Mouse (Mus musculus): ENCODE measurements at regions not wholly inside any gene's neighbourhood (a gene's known extent, or its start where the extent isn't known, plus 50 kb on each side); places are given as distances from the start of the nearest gene placed in this dataset.
"Not testable (repeated sequence)": the region's sequence is repeated elsewhere in the genome, so short reads cannot be mapped to it uniquely, and the experiment has no call there.

DNA sequence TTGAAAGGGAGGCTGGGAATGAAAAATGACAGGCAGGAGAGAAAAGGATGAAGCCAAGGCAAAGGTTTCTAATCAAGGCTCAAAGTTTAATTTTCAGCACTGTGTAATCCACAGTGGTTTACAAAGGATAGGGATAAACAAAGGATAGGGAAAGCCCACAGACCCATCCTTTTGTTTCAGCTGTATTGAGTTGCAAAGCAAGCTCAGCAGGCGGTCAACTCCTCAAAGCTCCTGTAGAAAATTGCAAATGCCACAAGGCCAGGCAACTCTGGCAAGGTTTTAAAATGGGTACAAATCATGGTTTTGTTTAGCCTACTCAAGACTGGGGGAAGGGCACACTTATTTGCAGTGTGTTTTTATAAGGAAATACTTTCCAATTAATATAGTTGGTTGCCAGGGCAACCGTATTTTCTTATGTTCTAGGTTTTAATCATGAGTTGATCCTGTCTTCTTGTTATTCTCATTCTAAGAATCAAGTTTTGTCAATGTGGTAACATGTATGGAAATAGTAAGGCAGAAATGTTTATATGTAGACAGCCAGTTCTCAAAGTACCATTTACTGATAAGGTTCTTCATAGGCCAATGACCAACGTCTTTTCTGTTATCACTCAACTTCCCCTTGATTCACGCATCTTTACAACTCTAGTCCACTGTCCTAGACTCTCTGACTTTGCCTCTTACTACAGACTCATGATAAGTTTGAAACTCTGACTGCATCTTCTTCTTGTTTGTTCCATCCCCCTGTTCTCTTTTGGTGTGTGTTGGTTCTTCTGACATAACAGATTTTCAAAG, 159.8 kb upstream of the Arrdc3 start:
- 44% methylated on average over 4 of the region's 4 CpGs for WGBS (ENCODE audit: insufficient replicate concordance)
- no peaks in the 10 kb centered on the region for H3K27me3 ChIP-seq (ENCODE audit: control insufficient read depth, insufficient read depth, low read length)
- no peak for TF ChIP-seq CTCF (IDR thresholded peaks at IDR 0.05; ENCODE audit: low read depth)
- TF ChIP-seq EP300 (IDR thresholded peaks at IDR 0.05; ENCODE audit: low read depth) = no peak
- H3K27ac ChIP-seq = no peak overlapping the region
- no peaks in the 10 kb centered on the region for H3K9me3 ChIP-seq (ENCODE audit: control insufficient read depth, low read length)
- H3K9ac ChIP-seq (replicated peaks) = no peak overlapping the region
- no peak overlapping the region for H3K4me2 ChIP-seq (ENCODE audit: low read depth)
- DNase-seq (ENCODE audit: low read depth in 3 of 3, low spot score in 3 of 3) (no peak), ATAC-seq (ENCODE audit: insufficient read depth) (no peak)
- H3K36me3 ChIP-seq (replicated peaks; ENCODE audit: control insufficient read depth, insufficient read depth, low read depth) = no peaks in the 10 kb centered on the region
- no peaks in the 10 kb centered on the region for H3K4me1 ChIP-seq (replicated peaks; ENCODE audit: control insufficient read depth in 2 of 2, insufficient read depth in 2 of 2, low read length in 1 of 2)
- H3K4me3 ChIP-seq (ENCODE audit: insufficient read depth in 1 of 2, low read depth in 2 of 2, low read length in 2 of 2) = no peak overlapping the region

DNA sequence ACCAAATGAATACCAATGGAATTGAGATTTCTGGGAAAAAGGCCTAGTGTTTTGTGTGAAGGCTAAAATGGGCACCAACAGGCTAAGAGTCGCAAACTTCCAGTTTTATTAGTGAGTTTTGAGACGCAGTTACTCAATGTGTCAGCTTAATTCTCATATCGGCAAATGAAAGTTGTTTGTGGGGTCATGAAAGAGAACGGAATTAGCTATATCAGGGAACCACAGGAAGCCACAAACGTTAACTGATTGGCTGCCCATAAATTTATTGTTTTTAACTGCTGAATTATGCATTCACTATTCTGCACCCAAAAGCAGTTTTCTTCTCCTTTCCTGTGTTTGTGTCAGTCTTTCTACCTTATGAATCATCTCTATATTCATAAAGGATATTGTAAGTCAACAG, 154.0 kb upstream of the Arrdc3 start:
- Histone ChIP-seq H3K36me3 (replicated peaks; ENCODE audit: control insufficient read depth, insufficient read depth, low read depth) (no peaks in the 10 kb centered on the region), H3K4me2 (ENCODE audit: low read depth) (no peak overlapping the region), H3K9ac (replicated peaks) (no peak overlapping the region), H3K27ac (no peak overlapping the region), H3K9me3 (ENCODE audit: control insufficient read depth, low read length) (no peaks in the 10 kb centered on the region), H3K4me3 (ENCODE audit: insufficient read depth in 1 of 2, low read depth in 2 of 2, low read length in 2 of 2) (no peak overlapping the region), H3K4me1 (replicated peaks; ENCODE audit: control insufficient read depth in 2 of 2, insufficient read depth in 2 of 2, low read length in 1 of 2) (no peaks in the 10 kb centered on the region), H3K27me3 (ENCODE audit: control insufficient read depth, insufficient read depth, low read length) (no peaks in the 10 kb centered on the region)
- 53% methylated on average over 5 of the region's 5 CpGs for WGBS (ENCODE audit: insufficient replicate concordance)
- DNase-seq (ENCODE audit: low read depth in 3 of 3, low spot score in 3 of 3) = no peak
- ATAC-seq (ENCODE audit: insufficient read depth) = no peak
- TF ChIP-seq EP300 (IDR thresholded peaks at IDR 0.05; ENCODE audit: low read depth) = no peak
- no peak for TF ChIP-seq CTCF (IDR thresholded peaks at IDR 0.05; ENCODE audit: low read depth)

DNA sequence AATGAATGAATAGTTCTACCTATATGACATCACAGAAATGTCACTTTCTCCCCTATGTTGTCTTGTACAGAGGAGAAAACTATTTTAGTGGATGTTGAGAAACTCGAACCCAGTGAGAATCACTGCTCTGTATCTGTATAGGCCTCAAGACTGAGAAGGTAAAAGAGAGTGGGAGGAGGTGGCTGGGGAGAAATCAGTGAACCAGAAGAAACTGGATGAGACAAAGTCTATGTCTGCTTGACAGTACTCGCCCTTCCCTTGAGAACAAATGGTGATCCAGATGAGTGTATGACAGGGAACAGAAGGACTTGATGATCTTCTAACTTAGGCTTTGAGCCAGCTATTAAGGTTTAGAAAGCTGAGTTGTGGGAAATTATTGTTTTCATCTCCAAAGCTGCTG, 137.2 kb upstream of the Arrdc3 start:
- TF ChIP-seq EP300 (IDR thresholded peaks at IDR 0.05; ENCODE audit: low read depth) (no peak), CTCF (IDR thresholded peaks at IDR 0.05; ENCODE audit: low read depth) (no peak)
- Histone ChIP-seq H3K9ac (replicated peaks) (no peak overlapping the region), H3K27me3 (ENCODE audit: control insufficient read depth, insufficient read depth, low read length) (no peaks in the 10 kb centered on the region), H3K4me1 (replicated peaks; ENCODE audit: control insufficient read depth in 2 of 2, insufficient read depth in 2 of 2, low read length in 1 of 2) (no peaks in the 10 kb centered on the region), H3K4me2 (ENCODE audit: low read depth) (no peak overlapping the region), H3K4me3 (ENCODE audit: insufficient read depth in 1 of 2, low read depth in 2 of 2, low read length in 2 of 2) (no peak overlapping the region), H3K27ac (no peak overlapping the region), H3K36me3 (replicated peaks; ENCODE audit: control insufficient read depth, insufficient read depth, low read depth) (no peaks in the 10 kb centered on the region), H3K9me3 (ENCODE audit: control insufficient read depth, low read length) (no peaks in the 10 kb centered on the region)
- 47% methylated on average over 2 of the region's 2 CpGs for WGBS (ENCODE audit: insufficient replicate concordance)
- ATAC-seq (ENCODE audit: insufficient read depth) (no peak), DNase-seq (ENCODE audit: low read depth in 3 of 3, low spot score in 3 of 3) (no peak)

DNA sequence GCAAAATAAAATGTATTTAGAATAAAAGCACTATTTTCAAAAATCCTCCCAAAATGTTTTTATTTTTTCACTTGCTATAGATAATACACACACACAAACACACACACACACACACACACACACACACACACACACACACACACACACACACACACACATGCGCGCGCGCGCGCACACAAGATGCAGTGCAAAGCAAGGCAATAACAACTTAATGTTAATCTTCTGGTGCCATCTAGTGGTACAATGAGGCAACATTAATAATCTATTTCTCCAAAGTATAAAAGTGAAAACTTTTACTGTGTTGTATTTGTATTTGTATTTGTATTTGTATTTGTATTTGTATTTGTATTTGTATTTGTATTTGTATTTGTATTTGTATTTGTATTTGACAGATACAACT, 136.2 kb upstream of the Arrdc3 start:
- TF ChIP-seq CTCF (IDR thresholded peaks at IDR 0.05; ENCODE audit: low read depth) = peak; percentile 29; the same call in 1 of the 2 replicates
- H3K4me3 ChIP-seq (ENCODE audit: insufficient read depth in 1 of 2, low read depth in 2 of 2, low read length in 2 of 2); H3K4me2 ChIP-seq (ENCODE audit: low read depth); ATAC-seq (ENCODE audit: insufficient read depth); H3K36me3 ChIP-seq (replicated peaks; ENCODE audit: control insufficient read depth, insufficient read depth, low read depth); H3K4me1 ChIP-seq (replicated peaks; ENCODE audit: control insufficient read depth in 2 of 2, insufficient read depth in 2 of 2, low read length in 1 of 2); H3K27me3 ChIP-seq (ENCODE audit: control insufficient read depth, insufficient read depth, low read length); H3K9ac ChIP-seq (replicated peaks); H3K27ac ChIP-seq; H3K9me3 ChIP-seq (ENCODE audit: control insufficient read depth, low read length): not testable (repeated sequence)
- DNase-seq (ENCODE audit: low read depth in 3 of 3, low spot score in 3 of 3) = peak in 1 of 3 experiments; percentile 4
- 59% methylated on average over 6 of the region's 6 CpGs for WGBS (ENCODE audit: insufficient replicate concordance)
